Mouse (Mus musculus) G1E (cell line): Measurements from ENCODE around the gene Prkcb.

Experiments used
- GATA1 ChIP-seq: IDR thresholded peaks from 2 replicates; pipeline ENCODE4 v1.6.1; 2012; ENCODE audit warnings: borderline replicate concordance, low read length, inconsistent platforms, mixed read lengths
- GATA2 ChIP-seq: IDR thresholded peaks from 2 replicates; pipeline ENCODE4 v1.6.1; 2012; ENCODE audit warnings: low read depth, low read length, inconsistent platforms, borderline replicate concordance

DNA sequence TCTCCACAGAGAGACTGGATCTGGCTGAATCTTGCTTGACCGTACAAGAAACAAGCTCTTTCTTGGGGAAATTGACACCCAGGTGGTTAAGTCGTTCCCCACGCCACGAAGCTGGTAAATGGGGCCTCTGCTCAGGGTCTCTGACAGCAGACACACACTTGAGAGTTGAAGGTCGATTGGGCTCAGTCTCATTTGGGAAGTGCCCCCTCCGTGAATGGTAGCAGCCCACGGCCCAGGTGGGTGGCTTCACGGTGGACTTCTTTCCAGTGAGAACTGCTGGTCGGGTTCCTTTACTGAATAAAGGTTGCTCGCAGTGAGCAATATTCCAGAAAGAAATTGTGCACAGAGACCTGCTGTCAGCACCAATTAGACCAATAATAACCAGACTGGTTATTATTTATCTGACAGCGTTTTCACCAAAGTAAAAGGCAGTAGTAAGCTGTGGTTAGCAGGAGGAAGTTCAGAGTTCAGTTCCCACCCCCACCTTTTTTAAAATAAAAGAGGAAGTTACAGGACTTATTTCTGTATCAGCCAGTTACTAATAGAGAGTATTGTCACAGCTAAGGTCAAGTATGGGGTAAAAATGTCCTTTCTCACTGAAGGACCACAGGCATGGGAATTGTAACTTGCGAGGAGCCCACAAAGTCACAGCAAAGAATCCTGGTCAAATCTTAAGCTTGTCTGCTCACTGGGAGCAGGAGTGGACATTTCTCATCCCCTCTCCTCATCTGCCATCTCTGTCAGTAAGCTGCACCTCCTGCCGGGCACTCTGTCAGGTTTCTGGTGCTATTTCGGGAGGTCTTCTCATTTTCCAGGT lies 21.6 kb downstream of the Prkcb start:
- TF ChIP-seq GATA2, result no peak
- TF ChIP-seq GATA1, result no peak
